ENCODE assay signal across 8 mouse cellular contexts in genomic region chr4:123584084-123584719, GRCm38 (mm10).
A peak's percentile ranks its signal among the peaks of the same experiment; 100 is the strongest.
DNase-seq lines count a peak whose midpoint lies in the region; ATAC-seq lines count a peak whose summit lies in the region.

No protein-coding gene starts in this region.

- H3K4me1 ChIP-seq in forebrain, embryonic 14.5 days (ENCODE audit: control insufficient read depth, insufficient read depth, low read length) = peaks cover 16% of the 10 kb centered on the region
- H3K4me1 ChIP-seq in neural tube, embryonic 15.5 days = peaks cover 20% of the 10 kb centered on the region

- H3K9me3 ChIP-seq in forebrain, embryonic 14.5 days (replicated peaks; ENCODE audit: control insufficient read depth, low read length) = no peaks in the 10 kb centered on the region
- H3K9me3 ChIP-seq in neural tube, embryonic 15.5 days (replicated peaks) = no peaks in the 10 kb centered on the region

- no peaks in the 10 kb centered on the region for H3K36me3 ChIP-seq in forebrain, embryonic 14.5 days (ENCODE audit: control insufficient read depth, insufficient read depth, low read length)
- no peaks in the 10 kb centered on the region for H3K36me3 ChIP-seq in neural tube, embryonic 15.5 days

- H3K4me2 ChIP-seq in forebrain, embryonic 14.5 days (ENCODE audit: low read length) = no peak overlapping the region
- no peak overlapping the region for H3K4me2 ChIP-seq in neural tube, embryonic 15.5 days

- H3K27me3 ChIP-seq in forebrain, embryonic 14.5 days (replicated peaks; ENCODE audit: control insufficient read depth, insufficient read depth, low read length) = no peaks in the 10 kb centered on the region
- H3K27me3 ChIP-seq in neural tube, embryonic 15.5 days (replicated peaks) = no peaks in the 10 kb centered on the region

- WGBS in forebrain, embryonic 14.5 days = 31% methylated on average over 8 of the region's 8 CpGs
- WGBS in neural tube, embryonic 15.5 days = 37% methylated on average over 8 of the region's 8 CpGs

- H3K27ac ChIP-seq in forebrain, embryonic 14.5 days (ENCODE audit: low read depth, low read length) = peak overlapping the region; percentile 72
- peak overlapping the region; percentile 3; the same call in 1 of the 2 replicates for H3K27ac ChIP-seq in neural tube, embryonic 15.5 days (replicated peaks)

- peak; percentile 84 for ATAC-seq in CD4-positive, CD25-positive, alpha-beta regulatory T cell, adult 4 months
- no peak for ATAC-seq in forebrain, embryonic 14.5 days
- ATAC-seq in neural tube, embryonic 15.5 days (ENCODE audit: low FRiP score) = no peak

- peak; percentile 19 for DNase-seq in adrenal gland, postnatal 14 days
- DNase-seq in adrenal gland, adult 18-20 months (ENCODE audit: low spot score in 2 of 2) = no peak
- DNase-seq in forebrain, embryonic 14.5 days (ENCODE audit: low spot score) = no peak
- DNase-seq in kidney, postnatal 4 days = peak; percentile 28 to 34
- no peak for DNase-seq in right cerebral cortex, postnatal 10 days (ENCODE audit: low spot score in 2 of 2)
- DNase-seq in ovary, postnatal 14 days (ENCODE audit: low spot score) = no peak

- no peak overlapping the region for H3K4me3 ChIP-seq in forebrain, embryonic 14.5 days (ENCODE audit: low read depth, low read length)
- H3K4me3 ChIP-seq in neural tube, embryonic 15.5 days (replicated peaks) = no peak overlapping the region

- H3K9ac ChIP-seq in forebrain, embryonic 14.5 days (ENCODE audit: low read length) = 0 out of 2 replicates have a peak overlapping the region, but pooled peaks have one; percentile 9
- H3K9ac ChIP-seq in neural tube, embryonic 15.5 days (replicated peaks) = no peak overlapping the region

Comparison
In these comparisons a context has a peak if more than half of its experiments do, and no peak if none do; other contexts are left out.
1. DNase-seq: peak in adrenal gland, postnatal 14 days (single experiment) and kidney, postnatal 4 days (2 of 2); none in adrenal gland, adult 18-20 months (0 of 2), forebrain, embryonic 14.5 days (single experiment), right cerebral cortex, postnatal 10 days (0 of 2) and ovary, postnatal 14 days (single experiment).